ENCODE assay signal across 8 mouse cellular contexts in the genomic region with DNA sequence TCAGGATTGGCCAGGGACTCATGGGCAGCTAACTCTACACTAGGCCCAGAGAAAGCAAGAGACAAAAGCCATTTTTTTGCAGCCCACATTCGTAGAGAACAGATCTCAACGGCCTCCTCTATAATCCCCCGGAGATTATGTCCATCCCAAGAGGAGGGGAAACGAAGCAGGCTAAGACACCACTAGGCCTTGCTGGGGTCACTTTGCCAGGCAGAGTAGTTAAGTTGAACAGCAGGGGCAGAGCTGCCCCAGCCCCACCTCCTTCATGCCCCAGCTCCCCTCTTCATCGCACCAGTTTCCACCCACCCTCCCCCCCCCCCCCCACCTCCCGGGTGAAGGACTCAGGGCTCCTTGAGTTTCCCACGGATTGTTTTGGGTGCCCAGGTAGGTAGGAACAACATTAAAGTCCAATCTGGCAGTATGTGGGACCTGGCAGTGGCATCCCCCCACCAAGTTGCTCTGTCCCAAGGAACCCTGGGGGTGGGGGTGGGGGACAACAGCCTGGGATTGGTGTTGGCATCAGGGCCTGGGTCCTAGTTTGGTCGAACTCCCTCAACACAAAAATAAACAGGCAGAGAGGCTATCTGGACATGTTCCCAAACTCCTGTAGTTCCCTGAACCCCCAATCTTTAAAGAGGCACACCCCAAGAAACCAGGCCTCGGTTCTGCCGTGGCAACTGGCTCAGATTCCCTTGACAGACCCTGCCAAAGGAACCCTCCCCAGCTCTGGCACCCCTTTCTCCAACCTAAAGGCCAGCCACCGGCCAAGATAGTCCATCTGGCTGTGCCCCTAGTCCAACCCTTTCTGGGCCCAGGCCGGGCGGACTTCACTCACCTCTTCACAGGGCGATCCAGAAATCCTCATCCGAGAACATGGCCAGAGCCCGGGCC. TPM values are rescaled to one million over a fixed set of nuclear protein-coding genes. Genes with fewer than 3 reads are reported as not detected.
DNase-seq lines count a peak whose midpoint lies in the region; ATAC-seq and TF ChIP-seq lines count a peak whose summit lies in the region.

No protein-coding gene starts in this region.

- no peak for TF ChIP-seq CTCF in bone marrow macrophage, adult 2 months (IDR thresholded peaks at IDR 0.05; ENCODE audit: low read depth, low read length)
- TF ChIP-seq CTCF in liver, embryonic 14.5 days (IDR thresholded peaks at IDR 0.05; ENCODE audit: low read depth) = no peak
- no peak for TF ChIP-seq CTCF in olfactory bulb, adult 2 months (IDR thresholded peaks at IDR 0.05; ENCODE audit: insufficient read depth, low read depth, low read length)

- H3K4me2 ChIP-seq in forebrain, embryonic 15.5 days (replicated peaks) = peak overlapping the region; percentile 85
- H3K4me2 ChIP-seq in intestine, embryonic 14.5 days (ENCODE audit: low read length) = peak overlapping the region; percentile 99
- H3K4me2 ChIP-seq in liver, embryonic 14.5 days (ENCODE audit: low read depth) = peak overlapping the region; percentile 75

- DNase-seq in cerebellum, adult 11 months = peak; percentile 59
- no peak for DNase-seq in intestine, embryonic 14.5 days (ENCODE audit: low spot score)
- no peak for DNase-seq in liver, embryonic 14.5 days (ENCODE audit: low read depth in 3 of 3, low spot score in 3 of 3)
- no peak for DNase-seq in embryo, embryonic 9.5 days (ENCODE audit: extremely low spot score)

- peak overlapping the region; percentile 98 for H3K9ac ChIP-seq in forebrain, embryonic 15.5 days (replicated peaks)
- peak overlapping the region; percentile 99 for H3K9ac ChIP-seq in intestine, embryonic 14.5 days (ENCODE audit: low read length)
- peak overlapping the region; percentile 97 for H3K9ac ChIP-seq in liver, embryonic 14.5 days (replicated peaks)

- H3K27me3 ChIP-seq in forebrain, embryonic 15.5 days = no peaks in the 10 kb centered on the region
- H3K27me3 ChIP-seq in intestine, embryonic 14.5 days (replicated peaks; ENCODE audit: control insufficient read depth, insufficient read depth, low read length) = no peaks in the 10 kb centered on the region
- H3K27me3 ChIP-seq in liver, embryonic 14.5 days (ENCODE audit: control insufficient read depth, insufficient read depth, low read length) = no peaks in the 10 kb centered on the region

- peak overlapping the region; percentile 16; the same call in 1 of the 2 replicates for H3K27ac ChIP-seq in bone marrow macrophage, adult 2 months (ENCODE audit: insufficient read depth, low read depth, low read length)
- peak overlapping the region; percentile 99 for H3K27ac ChIP-seq in forebrain, embryonic 15.5 days (replicated peaks)
- peak overlapping the region; percentile 98 for H3K27ac ChIP-seq in intestine, embryonic 14.5 days (ENCODE audit: low read depth)
- H3K27ac ChIP-seq in liver, embryonic 14.5 days = peak overlapping the region; percentile 14
- peak overlapping the region; percentile 42; the same call in 1 of the 2 replicates for H3K27ac ChIP-seq in olfactory bulb, adult 2 months (ENCODE audit: insufficient read depth, low read depth, low read length)

- ATAC-seq in cerebellum, adult (ENCODE audit: insufficient number of reproducible peaks, low FRiP score, low TSS enrichment) = no peak
- no peak for ATAC-seq in forebrain, embryonic 15.5 days (replicated peaks)
- no peak for ATAC-seq in intestine, embryonic 14.5 days (replicated peaks; ENCODE audit: low FRiP score, low TSS enrichment, low read depth)
- no peak for ATAC-seq in liver, embryonic 14.5 days (ENCODE audit: insufficient read depth)

- no peak for TF ChIP-seq EP300 in liver, embryonic 14.5 days (IDR thresholded peaks at IDR 0.05; ENCODE audit: low read depth)

- H3K4me1 ChIP-seq in bone marrow macrophage, adult 2 months (ENCODE audit: control insufficient read depth, insufficient read depth, low read length) = peaks cover 10% of the 10 kb centered on the region
- H3K4me1 ChIP-seq in forebrain, embryonic 15.5 days = peaks cover 42% of the 10 kb centered on the region
- peaks cover 26% of the 10 kb centered on the region for H3K4me1 ChIP-seq in intestine, embryonic 14.5 days (replicated peaks; ENCODE audit: control insufficient read depth, insufficient read depth, low read length)
- peaks cover 21 to 25% of the 10 kb centered on the region in 2 experiments for H3K4me1 ChIP-seq in liver, embryonic 14.5 days (replicated peaks; ENCODE audit: control insufficient read depth in 2 of 2, insufficient read depth in 2 of 2, low read length in 1 of 2)
- peaks cover 18% of the 10 kb centered on the region for H3K4me1 ChIP-seq in olfactory bulb, adult 2 months (ENCODE audit: control insufficient read depth, insufficient read depth, low read length)

- H3K36me3 ChIP-seq in forebrain, embryonic 15.5 days = peaks cover 11% of the 10 kb centered on the region
- H3K36me3 ChIP-seq in intestine, embryonic 14.5 days (ENCODE audit: control insufficient read depth, insufficient read depth, low read length) = peaks cover 14% of the 10 kb centered on the region
- H3K36me3 ChIP-seq in liver, embryonic 14.5 days (replicated peaks; ENCODE audit: control insufficient read depth, insufficient read depth, low read depth) = peaks cover 13% of the 10 kb centered on the region

- WGBS in forebrain, embryonic 15.5 days = 1% methylated on average over 16 of the region's 16 CpGs
- WGBS in intestine, embryonic 14.5 days = 2% methylated on average over 16 of the region's 16 CpGs
- WGBS in liver, embryonic 14.5 days (ENCODE audit: insufficient replicate concordance) = 0% methylated on average over 15 of the region's 16 CpGs
- WGBS in olfactory bulb, adult 2 months = under 1% methylated on average over 16 of the region's 16 CpGs

- TF ChIP-seq POLR2A in bone marrow macrophage, adult 2 months (IDR thresholded peaks at IDR 0.05; ENCODE audit: borderline replicate concordance, low read depth, low read length) = no peak
- no peak for TF ChIP-seq POLR2A in olfactory bulb, adult 2 months (IDR thresholded peaks at IDR 0.05; ENCODE audit: insufficient read depth, low read depth, low read length)

- H3K9me3 ChIP-seq in forebrain, embryonic 15.5 days = no peaks in the 10 kb centered on the region
- no peaks in the 10 kb centered on the region for H3K9me3 ChIP-seq in intestine, embryonic 14.5 days (ENCODE audit: control insufficient read depth, low read length)
- no peaks in the 10 kb centered on the region for H3K9me3 ChIP-seq in liver, embryonic 14.5 days (ENCODE audit: control insufficient read depth, low read length)

- H3K4me3 ChIP-seq in bone marrow macrophage, adult 2 months (ENCODE audit: insufficient read depth, low read length) = peak overlapping the region; percentile 91
- peak overlapping the region; percentile 91 for H3K4me3 ChIP-seq in forebrain, embryonic 15.5 days
- H3K4me3 ChIP-seq in intestine, embryonic 14.5 days (ENCODE audit: low read depth, low read length) = peak overlapping the region; percentile 99
- peak overlapping the region; percentile 94 to 97 for H3K4me3 ChIP-seq in liver, embryonic 14.5 days (ENCODE audit: insufficient read depth in 1 of 2, low read depth in 2 of 2, low read length in 2 of 2)
- peak overlapping the region; percentile 96 for H3K4me3 ChIP-seq in olfactory bulb, adult 2 months (ENCODE audit: insufficient read depth, low read depth, low read length)

RNA-seq across cellular contexts. Expression of gene Kmt2d, which starts 0.6 kb away (rescaled TPM):
- 69.1 and 75.3 TPM in 2 replicates for polyA plus RNA-seq in bone marrow macrophage, adult 2 months (2012; ENCODE audit: insufficient read depth, insufficient read length, missing spikeins)
- 13.9 and 14.3 TPM in 2 replicates for polyA plus RNA-seq in forebrain, embryonic 15.5 days (2015; fragmentation: Nextera tagmentation; extraction: Ambion mirVana)
- polyA plus RNA-seq in intestine, embryonic 14.5 days (2014; fragmentation: Nextera tagmentation; extraction: Ambion mirVana) = 16.2 and 17.5 TPM in 2 replicates
- 4.3 and 5.7 TPM in 2 replicates for polyA plus RNA-seq in liver, embryonic 14.5 days (2012; rRNA removed)
- polyA plus RNA-seq in liver, embryonic 14.5 days (2014; fragmentation: Nextera tagmentation; extraction: Ambion mirVana) = 3.9 and 4.3 TPM in 2 replicates
- 38.3 and 267 TPM in 2 replicates for polyA plus RNA-seq in olfactory bulb, adult 2 months (2012; ENCODE audit: insufficient read depth, insufficient read length, low replicate concordance, missing spikeins)

RNA-seq across cellular contexts. Expression of gene Rhebl1, which starts 23.9 kb away (rescaled TPM):
- 9.8 and 11.8 TPM in 2 replicates for polyA plus RNA-seq in bone marrow macrophage, adult 2 months (2012; ENCODE audit: insufficient read depth, insufficient read length, missing spikeins)
- polyA plus RNA-seq in forebrain, embryonic 15.5 days (2015; fragmentation: Nextera tagmentation; extraction: Ambion mirVana) = 42.7 and 46.4 TPM in 2 replicates
- 9.5 and 11.4 TPM in 2 replicates for polyA plus RNA-seq in intestine, embryonic 14.5 days (2014; fragmentation: Nextera tagmentation; extraction: Ambion mirVana)
- 2.3 and 2.5 TPM in 2 replicates for polyA plus RNA-seq in liver, embryonic 14.5 days (2012; rRNA removed)
- polyA plus RNA-seq in liver, embryonic 14.5 days (2014; fragmentation: Nextera tagmentation; extraction: Ambion mirVana) = 2.9 and 3.2 TPM in 2 replicates
- polyA plus RNA-seq in olfactory bulb, adult 2 months (2012; ENCODE audit: insufficient read depth, insufficient read length, low replicate concordance, missing spikeins) = not detected in 2 replicates

RNA-seq across cellular contexts. Expression of gene Dhh, which starts 27.9 kb away (rescaled TPM):
- polyA plus RNA-seq in bone marrow macrophage, adult 2 months (2012; ENCODE audit: insufficient read depth, insufficient read length, missing spikeins) = not detected in 2 replicates
- polyA plus RNA-seq in forebrain, embryonic 15.5 days (2015; fragmentation: Nextera tagmentation; extraction: Ambion mirVana) = 0.52 and 0.68 TPM in 2 replicates
- polyA plus RNA-seq in intestine, embryonic 14.5 days (2014; fragmentation: Nextera tagmentation; extraction: Ambion mirVana) = 0.62 and 1.0 TPM in 2 replicates
- polyA plus RNA-seq in liver, embryonic 14.5 days (2012; rRNA removed) = 0.04 and 0.08 TPM in 2 replicates
- 0.09 TPM in 1 of 2 replicates, not detected in the other for polyA plus RNA-seq in liver, embryonic 14.5 days (2014; fragmentation: Nextera tagmentation; extraction: Ambion mirVana)
- not detected in 2 replicates for polyA plus RNA-seq in olfactory bulb, adult 2 months (2012; ENCODE audit: insufficient read depth, insufficient read length, low replicate concordance, missing spikeins)

RNA-seq across cellular contexts. Expression of gene Prkag1, which starts 39.1 kb away (rescaled TPM):
- polyA plus RNA-seq in bone marrow macrophage, adult 2 months (2012; ENCODE audit: insufficient read depth, insufficient read length, missing spikeins) = 82.3 and 86.6 TPM in 2 replicates
- polyA plus RNA-seq in forebrain, embryonic 15.5 days (2015; fragmentation: Nextera tagmentation; extraction: Ambion mirVana) = 89.0 and 91.7 TPM in 2 replicates
- 77.0 and 77.3 TPM in 2 replicates for polyA plus RNA-seq in intestine, embryonic 14.5 days (2014; fragmentation: Nextera tagmentation; extraction: Ambion mirVana)
- polyA plus RNA-seq in liver, embryonic 14.5 days (2012; rRNA removed) = 77.4 and 83.3 TPM in 2 replicates
- 78.3 and 85.3 TPM in 2 replicates for polyA plus RNA-seq in liver, embryonic 14.5 days (2014; fragmentation: Nextera tagmentation; extraction: Ambion mirVana)
- polyA plus RNA-seq in olfactory bulb, adult 2 months (2012; ENCODE audit: insufficient read depth, insufficient read length, low replicate concordance, missing spikeins) = not detected in 2 replicates

RNA-seq across cellular contexts. Expression of gene Lmbr1l, which starts 47.6 kb away (rescaled TPM):
- polyA plus RNA-seq in bone marrow macrophage, adult 2 months (2012; ENCODE audit: insufficient read depth, insufficient read length, missing spikeins) = 22.0 and 25.7 TPM in 2 replicates
- 43.2 and 45.2 TPM in 2 replicates for polyA plus RNA-seq in forebrain, embryonic 15.5 days (2015; fragmentation: Nextera tagmentation; extraction: Ambion mirVana)
- polyA plus RNA-seq in intestine, embryonic 14.5 days (2014; fragmentation: Nextera tagmentation; extraction: Ambion mirVana) = 4.1 and 5.5 TPM in 2 replicates
- 4.5 and 7.1 TPM in 2 replicates for polyA plus RNA-seq in liver, embryonic 14.5 days (2012; rRNA removed)
- 0.34 and 0.70 TPM in 2 replicates for polyA plus RNA-seq in liver, embryonic 14.5 days (2014; fragmentation: Nextera tagmentation; extraction: Ambion mirVana)
- polyA plus RNA-seq in olfactory bulb, adult 2 months (2012; ENCODE audit: insufficient read depth, insufficient read length, low replicate concordance, missing spikeins) = not detected in 2 replicates

Comparison
In these comparisons a context has a peak if more than half of its experiments do, and no peak if none do; other contexts are left out.
1. H3K27ac ChIP-seq: peak in every context shown above with its lines; median percentile 99 in forebrain, embryonic 15.5 days; 98 in intestine, embryonic 14.5 days; 42 in olfactory bulb, adult 2 months; 16 in bone marrow macrophage, adult 2 months; 14 in liver, embryonic 14.5 days.